Mouse (Mus musculus): ENCODE results near the gene Ppp1r10. TPM values are rescaled to one million over a fixed set of nuclear protein-coding genes. Genes with fewer than 3 reads are reported as not detected.

Ppp1r10 gene
- 60.2 and 61.6 TPM in 2 replicates for polyA plus RNA-seq (2016; fragmentation: Nextera tagmentation; extraction: Ambion mirVana)

DNA sequence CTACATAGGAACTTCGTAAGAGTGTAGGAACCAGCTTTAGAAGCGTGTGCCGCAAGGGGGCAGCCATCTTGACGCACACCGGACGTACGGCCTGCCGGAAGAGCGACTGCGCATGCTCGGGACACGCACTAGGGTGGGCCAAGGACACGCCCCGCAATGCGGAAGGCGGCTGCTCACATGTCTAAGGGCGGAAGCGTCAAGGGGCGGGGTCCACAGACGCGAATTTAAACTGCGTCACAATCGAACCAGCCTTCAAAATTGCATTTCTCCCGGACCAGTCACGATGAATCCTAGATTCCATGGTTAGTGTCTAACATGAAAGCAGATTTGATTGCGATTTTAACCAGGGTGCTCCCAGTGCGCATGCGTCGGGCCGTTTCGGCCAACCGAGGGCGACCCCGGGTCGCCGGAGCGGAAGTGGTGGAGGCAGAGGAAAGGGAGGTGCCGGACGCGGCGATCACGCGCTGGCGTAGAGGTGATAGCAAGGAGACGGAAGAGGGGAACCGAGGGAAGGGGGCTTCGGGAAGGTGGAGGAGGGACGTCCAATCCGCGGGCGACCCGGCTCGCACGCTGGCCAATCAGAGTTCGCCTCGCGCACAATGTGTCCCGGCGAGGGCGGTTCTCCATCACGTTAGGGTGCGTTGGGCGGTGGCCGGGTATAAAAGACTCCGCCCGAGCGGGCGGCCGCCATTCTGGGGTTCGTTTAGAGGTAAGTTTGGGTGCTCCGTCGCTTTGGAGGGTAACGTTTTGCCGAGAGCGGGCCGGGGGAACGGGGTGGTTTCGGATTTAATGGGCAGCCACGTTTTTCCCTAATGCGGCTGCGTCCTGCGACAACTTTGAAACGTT, at the start of gene Ppp1r10, which contains the start of gene Mrps18b:
TSS of gene Ppp1r10 (plus strand) at position 138 of the 846 bp plus-strand sequence.
TSS of gene Mrps18b (minus strand) at position 93 of the 846 bp plus-strand sequence.
- H3K9me3 ChIP-seq: no peaks in the 10 kb centered on the region
- peak within 1 kb of the TSS; percentile 98 for H3K9ac ChIP-seq
- H3K27me3 ChIP-seq (replicated peaks): no peaks in the 10 kb centered on the region
- peak within 1 kb of the TSS; percentile 71 for H3K4me3 ChIP-seq
- H3K27ac ChIP-seq: peak within 1 kb of the TSS; percentile 96
- peaks cover 8% of the 10 kb centered on the region; the same call in 1 of the 2 replicates for H3K36me3 ChIP-seq
- WGBS: under 1% methylated on average over 83 of the region's 83 CpGs
- peak within 1 kb of the TSS; percentile 74 for H3K4me2 ChIP-seq (replicated peaks)
- peaks cover 25% of the 10 kb centered on the region for H3K4me1 ChIP-seq
- ATAC-seq (ENCODE audit: low FRiP score, low read depth): peak; percentile 93

- no peak for ATAC-seq (ENCODE audit: low FRiP score, low read depth)
- peak overlapping the region; percentile 100 for H3K4me2 ChIP-seq (replicated peaks)
- no peaks in the 10 kb centered on the region for H3K27me3 ChIP-seq (replicated peaks)
- H3K4me3 ChIP-seq: peak overlapping the region; percentile 61
- peak overlapping the region; percentile 95 for H3K27ac ChIP-seq
- WGBS: 9% methylated on average over 26 of the region's 26 CpGs
- H3K9me3 ChIP-seq: peaks cover 6% of the 10 kb centered on the region
- peak overlapping the region; percentile 92 for H3K9ac ChIP-seq
- peaks cover 20% of the 10 kb centered on the region for H3K36me3 ChIP-seq
- H3K4me1 ChIP-seq: peaks cover 55% of the 10 kb centered on the region
Measured at GRCm38 (mm10) chr17:35866911-35867890, 49.0 kb upstream of the Ppp1r10 start.

DNA sequence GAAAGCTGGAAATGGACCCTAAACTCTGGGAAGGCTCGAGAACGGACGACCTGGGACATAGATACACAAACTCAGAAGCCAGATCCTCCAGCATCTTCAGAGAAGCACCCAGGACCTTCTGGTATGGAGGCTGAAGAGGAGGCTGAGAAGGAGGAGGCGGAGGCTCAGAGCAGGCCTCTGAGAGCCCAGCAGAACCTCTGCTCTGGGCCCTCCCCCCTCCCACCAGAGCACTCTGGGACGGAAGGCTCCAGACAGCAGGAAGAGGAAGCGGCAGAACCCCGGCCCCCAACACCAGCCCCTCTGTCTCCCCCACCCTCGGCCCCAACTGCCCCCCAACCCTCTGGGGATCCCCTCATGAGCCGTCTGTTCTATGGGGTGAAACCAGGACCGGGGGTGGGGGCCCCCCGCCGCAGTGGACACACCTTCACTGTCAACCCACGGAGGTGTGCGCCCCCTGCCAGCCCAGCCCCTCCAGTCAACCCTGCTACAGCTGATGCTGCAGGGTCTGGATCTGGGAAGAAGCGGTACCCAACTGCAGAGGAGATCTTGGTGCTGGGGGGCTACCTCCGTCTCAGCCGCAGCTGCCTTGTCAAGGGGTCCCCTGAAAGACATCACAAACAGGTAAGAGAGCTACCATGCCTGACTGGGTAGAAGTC, 47.9 kb upstream of the Ppp1r10 start:
- 49% methylated on average over 17 of the region's 17 CpGs for WGBS
- peak overlapping the region; percentile 100 for H3K4me2 ChIP-seq (replicated peaks)
- H3K4me3 ChIP-seq: peak overlapping the region; percentile 61
- H3K4me1 ChIP-seq: peaks cover 63% of the 10 kb centered on the region
- ATAC-seq (ENCODE audit: low FRiP score, low read depth): no peak
- H3K36me3 ChIP-seq: peaks cover 27% of the 10 kb centered on the region
- peak overlapping the region; percentile 92 for H3K9ac ChIP-seq
- no peaks in the 10 kb centered on the region for H3K27me3 ChIP-seq (replicated peaks)
- H3K9me3 ChIP-seq: peaks cover 6% of the 10 kb centered on the region
- H3K27ac ChIP-seq: no peak overlapping the region; the same call in 1 of the 2 replicates

- Histone ChIP-seq H3K36me3 (peaks cover 28% of the 10 kb centered on the region), H3K4me1 (peaks cover 67% of the 10 kb centered on the region)
Measured at GRCm38 (mm10) chr17:35868961-35869345, 47.3 kb upstream of the Ppp1r10 start.

DNA sequence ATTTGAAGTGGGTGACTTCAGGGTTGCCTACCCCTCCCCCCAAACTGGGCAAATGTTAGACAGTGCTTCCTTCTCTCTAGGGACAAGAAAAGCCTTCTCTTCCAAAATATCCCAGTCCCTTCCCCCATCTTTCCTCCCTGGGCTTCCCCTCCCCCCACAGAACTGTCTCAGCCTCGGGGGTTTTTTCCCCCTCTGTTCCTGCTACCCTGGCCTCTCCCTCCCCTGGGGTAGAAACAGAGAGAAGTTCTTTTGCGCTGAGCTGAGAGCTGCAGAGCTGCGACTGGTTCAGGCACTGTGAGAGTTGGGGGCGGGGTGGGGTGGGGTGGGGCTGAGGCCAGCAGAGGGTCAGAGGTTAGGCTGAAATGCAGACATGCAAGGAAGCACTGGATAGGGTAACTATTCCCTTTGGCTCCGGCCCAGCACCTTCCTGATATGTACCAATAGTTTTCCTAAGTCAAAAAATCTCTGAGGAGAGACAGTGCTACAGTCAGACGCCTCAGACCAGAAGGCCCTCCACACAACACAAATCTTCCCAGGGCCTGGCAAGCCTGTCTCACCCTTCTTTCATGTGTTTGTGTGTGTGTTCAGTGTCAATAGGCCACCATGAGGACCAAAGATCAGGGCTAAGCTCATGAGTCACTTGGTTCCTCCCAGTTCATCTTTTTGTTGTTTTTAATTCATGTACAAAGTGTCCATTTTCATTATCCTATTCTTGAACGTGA, 46.7 kb upstream of the Ppp1r10 start:
- H3K4me2 ChIP-seq (replicated peaks): peak overlapping the region; percentile 100
- no peak for ATAC-seq (ENCODE audit: low FRiP score, low read depth)
- peaks cover 6% of the 10 kb centered on the region for H3K9me3 ChIP-seq
- no peaks in the 10 kb centered on the region for H3K27me3 ChIP-seq (replicated peaks)
- no peak overlapping the region for H3K27ac ChIP-seq
- H3K9ac ChIP-seq: peak overlapping the region; percentile 92
- H3K4me3 ChIP-seq: peak overlapping the region; percentile 61
- peaks cover 67% of the 10 kb centered on the region for H3K4me1 ChIP-seq
- H3K36me3 ChIP-seq: peaks cover 33% of the 10 kb centered on the region
- 4% methylated on average over 7 of the region's 7 CpGs for WGBS

More at GRCm38 (mm10) chr17:35868961-35869345, 47.3 kb upstream of the Ppp1r10 start:
- WGBS: 8% methylated on average over 7 of the region's 7 CpGs
- H3K4me3 ChIP-seq: peak overlapping the region; percentile 61
- peak overlapping the region; percentile 100 for H3K4me2 ChIP-seq (replicated peaks)
- H3K9ac ChIP-seq: peak overlapping the region; percentile 92
- no peak for ATAC-seq (ENCODE audit: low FRiP score, low read depth)
- peaks cover 6% of the 10 kb centered on the region for H3K9me3 ChIP-seq
- no peak overlapping the region; the same call in 1 of the 2 replicates for H3K27ac ChIP-seq
- no peaks in the 10 kb centered on the region for H3K27me3 ChIP-seq (replicated peaks)

- 74% methylated on average over 9 of the region's 9 CpGs for WGBS
- peak overlapping the region; percentile 100 for H3K4me2 ChIP-seq (replicated peaks)
- no peak for ATAC-seq (ENCODE audit: low FRiP score, low read depth)
- peak overlapping the region; percentile 61 for H3K4me3 ChIP-seq
- H3K9me3 ChIP-seq: peaks cover 6% of the 10 kb centered on the region
- H3K4me1 ChIP-seq: peaks cover 59% of the 10 kb centered on the region
- no peak overlapping the region for H3K27ac ChIP-seq
- H3K9ac ChIP-seq: peak overlapping the region; percentile 92
- peaks cover 41% of the 10 kb centered on the region for H3K36me3 ChIP-seq
- H3K27me3 ChIP-seq (replicated peaks): no peaks in the 10 kb centered on the region
Measured at GRCm38 (mm10) chr17:35870151-35870883, 45.9 kb upstream of the Ppp1r10 start.

DNA sequence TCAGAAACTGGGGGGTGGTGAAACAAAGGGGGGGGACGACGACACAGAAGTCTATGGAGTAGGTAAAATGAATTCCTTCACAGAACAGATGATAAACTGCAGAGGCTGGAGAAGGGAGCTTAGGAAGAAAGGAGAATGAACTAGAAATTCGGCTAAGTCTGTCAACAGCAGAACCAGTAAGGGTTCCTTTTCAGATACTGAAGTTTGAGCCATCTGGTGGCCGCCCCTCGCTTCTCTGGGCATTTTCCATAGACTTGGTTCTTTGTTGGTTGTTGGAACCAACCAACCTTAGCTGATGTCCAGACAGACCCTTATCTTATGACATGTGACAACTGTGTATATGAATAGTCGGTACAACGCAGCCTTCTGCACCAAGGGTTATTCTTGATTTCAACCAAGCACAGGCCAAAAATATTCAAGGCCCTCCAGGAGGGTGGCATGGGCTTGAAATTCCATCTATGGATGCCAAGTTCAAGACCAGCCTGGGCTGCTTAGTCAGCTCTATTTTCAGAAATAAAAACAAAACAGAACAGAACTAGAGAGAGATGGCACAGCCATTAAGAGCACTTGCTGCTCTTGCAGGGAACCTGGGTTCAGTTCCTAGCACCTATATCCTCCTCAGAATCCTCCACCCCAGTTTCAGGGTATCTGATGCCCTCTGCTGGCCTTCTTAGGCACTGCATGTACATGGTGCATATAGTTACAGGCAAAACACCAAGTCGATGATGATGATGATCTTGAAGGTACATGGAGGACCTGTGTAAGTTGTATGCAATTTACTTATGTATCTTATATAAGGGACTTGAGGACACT, 45.1 kb upstream of the Ppp1r10 start:
- peak overlapping the region; percentile 61 for H3K4me3 ChIP-seq
- 85% methylated on average over 8 of the region's 8 CpGs for WGBS
- no peak overlapping the region for H3K27ac ChIP-seq
- no peak for ATAC-seq (ENCODE audit: low FRiP score, low read depth)
- H3K4me2 ChIP-seq (replicated peaks): peak overlapping the region; percentile 100
- H3K36me3 ChIP-seq: peaks cover 47% of the 10 kb centered on the region
- peaks cover 6% of the 10 kb centered on the region for H3K9me3 ChIP-seq
- H3K4me1 ChIP-seq: peaks cover 57% of the 10 kb centered on the region
- H3K27me3 ChIP-seq (replicated peaks): no peaks in the 10 kb centered on the region
- H3K9ac ChIP-seq: no peak overlapping the region; the same call in 1 of the 2 replicates

- Histone ChIP-seq H3K9me3 (peaks cover 6% of the 10 kb centered on the region), H3K4me1 (peaks cover 36% of the 10 kb centered on the region), H3K27me3 (replicated peaks) (no peaks in the 10 kb centered on the region), H3K9ac (0 out of 2 replicates have a peak overlapping the region, but pooled peaks have one; percentile 13), H3K4me2 (replicated peaks) (peak overlapping the region; percentile 41), H3K27ac (no peak overlapping the region), H3K36me3 (peaks cover 54% of the 10 kb centered on the region), H3K4me3 (no peak overlapping the region)
- peak; percentile 42; the same call in 1 of the 2 replicates for ATAC-seq (ENCODE audit: low FRiP score, low read depth)
- 32% methylated on average over 21 of the region's 21 CpGs for WGBS
Measured at GRCm38 (mm10) chr17:35873774-35874519, 42.3 kb upstream of the Ppp1r10 start.

- no peak overlapping the region for H3K27ac ChIP-seq
- peaks cover 6% of the 10 kb centered on the region for H3K9me3 ChIP-seq
- H3K4me2 ChIP-seq (replicated peaks): no peak overlapping the region
- 90% methylated on average over 6 of the region's 6 CpGs for WGBS
- H3K27me3 ChIP-seq (replicated peaks): no peaks in the 10 kb centered on the region
- H3K9ac ChIP-seq: no peak overlapping the region
- H3K36me3 ChIP-seq: peaks cover 54% of the 10 kb centered on the region
- no peak overlapping the region for H3K4me3 ChIP-seq
- ATAC-seq (ENCODE audit: low FRiP score, low read depth): no peak
- peaks cover 28% of the 10 kb centered on the region for H3K4me1 ChIP-seq
Measured at GRCm38 (mm10) chr17:35874721-35875120, 41.5 kb upstream of the Ppp1r10 start.

Data from neural tube, embryonic 12.5 days (tissue).